Mouse (Mus musculus): Measurements from ENCODE around the gene Gadl1. TPM values are rescaled to one million over a fixed set of nuclear protein-coding genes. Genes with fewer than 3 reads are reported as not detected.

Gadl1 gene
- polyA plus RNA-seq, 1 experiment from 2014 or later = 1.1 TPM

- 0 out of 4 replicates have a peak overlapping the region, but pooled peaks of 1 of the 2 experiments have one; percentile 5 for H3K27ac ChIP-seq (replicated peaks in 1 of 2; ENCODE audit: control insufficient read depth in 1 of 2, insufficient read depth in 1 of 2, low read depth in 2 of 2, low read length in 2 of 2)
- H3K4me2 ChIP-seq (ENCODE audit: low read length) = no peak overlapping the region
- H3K27me3 ChIP-seq (ENCODE audit: control insufficient read depth, insufficient read depth, low read length) = no peaks in the 10 kb centered on the region
- no peaks in the 10 kb centered on the region for H3K9me3 ChIP-seq (ENCODE audit: control insufficient read depth, low read length)
- H3K36me3 ChIP-seq (ENCODE audit: control insufficient read depth, insufficient read depth, low read length) = peaks cover 44% of the 10 kb centered on the region
- H3K4me1 ChIP-seq (ENCODE audit: control insufficient read depth in 2 of 2, insufficient read depth in 2 of 2, low read length in 2 of 2) = peaks cover 9 to 11% of the 10 kb centered on the region in 2 experiments
- no peak for ATAC-seq (ENCODE audit: insufficient number of reproducible peaks, insufficient read depth, low FRiP score, low read depth)
- H3K9ac ChIP-seq (ENCODE audit: low read length) = no peak overlapping the region
- H3K4me3 ChIP-seq (ENCODE audit: control insufficient read depth in 1 of 2, insufficient read depth in 1 of 2, low read depth in 1 of 2, low read length in 2 of 2) = no peak overlapping the region
- 52% methylated on average over 5 of the region's 5 CpGs for WGBS
Observed at GRCm38 (mm10) chr9:116091921-116092320, 182.7 kb downstream of the Gadl1 start.

GRCm38 (mm10) chr9:116098724-116099595 is 189.7 kb downstream of the Gadl1 start:
- Histone ChIP-seq H3K4me3 (ENCODE audit: control insufficient read depth in 1 of 2, insufficient read depth in 1 of 2, low read depth in 1 of 2, low read length in 2 of 2) (no peak overlapping the region), H3K9ac (ENCODE audit: low read length) (no peak overlapping the region), H3K9me3 (ENCODE audit: control insufficient read depth, low read length) (no peaks in the 10 kb centered on the region), H3K4me2 (ENCODE audit: low read length) (no peak overlapping the region; the same call in 1 of the 2 replicates), H3K4me1 (ENCODE audit: control insufficient read depth in 2 of 2, insufficient read depth in 2 of 2, low read length in 2 of 2) (peaks cover 5 to 9% of the 10 kb centered on the region in 2 experiments), H3K36me3 (ENCODE audit: control insufficient read depth, insufficient read depth, low read length) (peaks cover 41% of the 10 kb centered on the region), H3K27ac (replicated peaks in 1 of 2; ENCODE audit: control insufficient read depth in 1 of 2, insufficient read depth in 1 of 2, low read depth in 2 of 2, low read length in 2 of 2) (no peak overlapping the region), H3K27me3 (ENCODE audit: control insufficient read depth, insufficient read depth, low read length) (no peaks in the 10 kb centered on the region)
- 54% methylated on average over 16 of the region's 16 CpGs for WGBS
- ATAC-seq (ENCODE audit: insufficient number of reproducible peaks, insufficient read depth, low FRiP score, low read depth) = no peak

DNA sequence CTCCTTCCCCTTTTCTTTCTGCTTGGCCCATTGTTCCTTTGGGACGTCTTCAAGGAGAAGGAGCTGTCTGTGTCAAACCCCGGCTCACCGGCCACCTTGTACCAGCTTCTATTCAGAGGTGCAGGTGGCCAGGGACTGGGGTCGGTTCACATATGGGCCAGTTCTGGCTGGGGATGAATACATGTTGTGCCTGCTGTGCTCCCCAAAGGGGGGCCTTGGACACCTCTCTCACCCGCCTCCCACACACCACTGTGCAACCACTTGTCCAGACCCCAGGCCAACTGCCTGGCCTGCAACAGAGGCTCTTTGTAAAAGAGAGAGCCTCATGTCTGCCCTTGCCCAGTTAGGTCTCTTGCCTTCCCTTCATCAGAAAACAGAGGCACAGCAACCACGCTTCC is 190.3 kb downstream of the Gadl1 start:
- H3K36me3 ChIP-seq (ENCODE audit: control insufficient read depth, insufficient read depth, low read length) = peaks cover 44% of the 10 kb centered on the region
- peaks cover 5 to 9% of the 10 kb centered on the region in 2 experiments for H3K4me1 ChIP-seq (ENCODE audit: control insufficient read depth in 2 of 2, insufficient read depth in 2 of 2, low read length in 2 of 2)
- no peak overlapping the region for H3K4me2 ChIP-seq (ENCODE audit: low read length)
- WGBS = 85% methylated on average over 6 of the region's 6 CpGs
- no peak overlapping the region for H3K27ac ChIP-seq (replicated peaks in 1 of 2; ENCODE audit: control insufficient read depth in 1 of 2, insufficient read depth in 1 of 2, low read depth in 2 of 2, low read length in 2 of 2)
- H3K9ac ChIP-seq (ENCODE audit: low read length) = no peak overlapping the region
- no peak overlapping the region for H3K4me3 ChIP-seq (ENCODE audit: control insufficient read depth in 1 of 2, insufficient read depth in 1 of 2, low read depth in 1 of 2, low read length in 2 of 2)
- no peaks in the 10 kb centered on the region for H3K27me3 ChIP-seq (ENCODE audit: control insufficient read depth, insufficient read depth, low read length)
- H3K9me3 ChIP-seq (ENCODE audit: control insufficient read depth, low read length) = no peaks in the 10 kb centered on the region
- ATAC-seq (ENCODE audit: insufficient number of reproducible peaks, insufficient read depth, low FRiP score, low read depth) = no peak

- Histone ChIP-seq H3K9ac (ENCODE audit: low read length) (no peak overlapping the region), H3K4me2 (ENCODE audit: low read length) (no peak overlapping the region), H3K9me3 (ENCODE audit: control insufficient read depth, low read length) (no peaks in the 10 kb centered on the region), H3K36me3 (ENCODE audit: control insufficient read depth, insufficient read depth, low read length) (peaks cover 48% of the 10 kb centered on the region), H3K4me3 (ENCODE audit: control insufficient read depth in 1 of 2, insufficient read depth in 1 of 2, low read depth in 1 of 2, low read length in 2 of 2) (no peak overlapping the region), H3K27me3 (ENCODE audit: control insufficient read depth, insufficient read depth, low read length) (no peaks in the 10 kb centered on the region), H3K27ac (replicated peaks in 1 of 2; ENCODE audit: control insufficient read depth in 1 of 2, insufficient read depth in 1 of 2, low read depth in 2 of 2, low read length in 2 of 2) (no peak overlapping the region), H3K4me1 (ENCODE audit: control insufficient read depth in 2 of 2, insufficient read depth in 2 of 2, low read length in 2 of 2) (peaks cover 5 to 9% of the 10 kb centered on the region in 2 experiments)
- ATAC-seq (ENCODE audit: insufficient number of reproducible peaks, insufficient read depth, low FRiP score, low read depth) = no peak
- WGBS = 67% methylated on average over 9 of the region's 9 CpGs
Observed at GRCm38 (mm10) chr9:116100015-116100414, 190.8 kb downstream of the Gadl1 start.

- no peak overlapping the region for H3K9ac ChIP-seq (ENCODE audit: low read length)
- peaks cover 5 to 9% of the 10 kb centered on the region in 2 experiments for H3K4me1 ChIP-seq (ENCODE audit: control insufficient read depth in 2 of 2, insufficient read depth in 2 of 2, low read length in 2 of 2)
- peaks cover 45% of the 10 kb centered on the region for H3K36me3 ChIP-seq (ENCODE audit: control insufficient read depth, insufficient read depth, low read length)
- H3K4me2 ChIP-seq (ENCODE audit: low read length) = no peak overlapping the region
- no peak overlapping the region for H3K27ac ChIP-seq (replicated peaks in 1 of 2; ENCODE audit: control insufficient read depth in 1 of 2, insufficient read depth in 1 of 2, low read depth in 2 of 2, low read length in 2 of 2)
- H3K4me3 ChIP-seq (ENCODE audit: control insufficient read depth in 1 of 2, insufficient read depth in 1 of 2, low read depth in 1 of 2, low read length in 2 of 2) = no peak overlapping the region
- H3K27me3 ChIP-seq (ENCODE audit: control insufficient read depth, insufficient read depth, low read length) = no peaks in the 10 kb centered on the region
- peaks cover 5% of the 10 kb centered on the region; the same call in 1 of the 2 replicates for H3K9me3 ChIP-seq (ENCODE audit: control insufficient read depth, low read length)
- WGBS = 50% methylated on average over 11 of the region's 11 CpGs
- ATAC-seq (ENCODE audit: insufficient number of reproducible peaks, insufficient read depth, low FRiP score, low read depth) = no peak
Observed at GRCm38 (mm10) chr9:116101842-116102241, 192.6 kb downstream of the Gadl1 start.

DNA sequence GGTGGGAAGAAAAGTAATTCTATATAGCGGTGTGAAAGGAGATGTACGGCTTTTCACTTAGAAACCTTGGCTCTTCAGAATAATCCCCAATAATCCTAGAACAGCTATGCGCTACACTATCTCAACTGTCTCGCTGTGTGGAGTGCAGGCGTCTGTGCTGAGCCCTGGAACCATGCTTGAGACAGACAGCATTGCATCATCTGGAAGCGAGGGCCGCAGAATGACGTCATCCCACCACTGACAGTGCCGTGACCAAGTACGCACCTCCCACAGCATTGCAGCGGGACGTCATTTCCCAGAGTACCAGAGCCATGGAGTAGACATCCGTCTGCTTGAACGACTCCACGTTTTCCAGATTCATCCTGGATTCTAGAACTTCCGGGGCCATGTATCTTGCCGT is 195.5 kb downstream of the Gadl1 start:
- ATAC-seq (ENCODE audit: insufficient number of reproducible peaks, insufficient read depth, low FRiP score, low read depth) = no peak
- no peak overlapping the region for H3K4me3 ChIP-seq (ENCODE audit: control insufficient read depth in 1 of 2, insufficient read depth in 1 of 2, low read depth in 1 of 2, low read length in 2 of 2)
- H3K4me1 ChIP-seq (ENCODE audit: control insufficient read depth in 2 of 2, insufficient read depth in 2 of 2, low read length in 2 of 2) = no peaks in the 10 kb centered on the region
- WGBS = 80% methylated on average over 17 of the region's 17 CpGs
- H3K36me3 ChIP-seq (ENCODE audit: control insufficient read depth, insufficient read depth, low read length) = peaks cover 68% of the 10 kb centered on the region
- H3K27me3 ChIP-seq (ENCODE audit: control insufficient read depth, insufficient read depth, low read length) = no peaks in the 10 kb centered on the region
- no peak overlapping the region for H3K9ac ChIP-seq (ENCODE audit: low read length)
- no peak overlapping the region for H3K4me2 ChIP-seq (ENCODE audit: low read length)
- peaks cover 5% of the 10 kb centered on the region; the same call in 1 of the 2 replicates for H3K9me3 ChIP-seq (ENCODE audit: control insufficient read depth, low read length)
- no peak overlapping the region for H3K27ac ChIP-seq (replicated peaks in 1 of 2; ENCODE audit: control insufficient read depth in 1 of 2, insufficient read depth in 1 of 2, low read depth in 2 of 2, low read length in 2 of 2)

GRCm38 (mm10) chr9:116108729-116109128 is 199.5 kb downstream of the Gadl1 start:
- WGBS = 59% methylated on average over 2 of the region's 2 CpGs
- Histone ChIP-seq H3K27ac (replicated peaks in 1 of 2; ENCODE audit: control insufficient read depth in 1 of 2, insufficient read depth in 1 of 2, low read depth in 2 of 2, low read length in 2 of 2) (no peak overlapping the region), H3K36me3 (ENCODE audit: control insufficient read depth, insufficient read depth, low read length) (peaks cover 63% of the 10 kb centered on the region), H3K4me3 (ENCODE audit: control insufficient read depth in 1 of 2, insufficient read depth in 1 of 2, low read depth in 1 of 2, low read length in 2 of 2) (no peak overlapping the region), H3K4me1 (ENCODE audit: control insufficient read depth in 2 of 2, insufficient read depth in 2 of 2, low read length in 2 of 2) (0 out of 4 replicates have a peak, but pooled peaks cover 0 to 4% of the 10 kb centered on the region in 2 experiments), H3K9me3 (ENCODE audit: control insufficient read depth, low read length) (peaks cover 5% of the 10 kb centered on the region; the same call in 1 of the 2 replicates), H3K9ac (ENCODE audit: low read length) (no peak overlapping the region), H3K27me3 (ENCODE audit: control insufficient read depth, insufficient read depth, low read length) (no peaks in the 10 kb centered on the region), H3K4me2 (ENCODE audit: low read length) (no peak overlapping the region)
- no peak for ATAC-seq (ENCODE audit: insufficient number of reproducible peaks, insufficient read depth, low FRiP score, low read depth)
